Mouse (Mus musculus) heart, postnatal 0 days (tissue): ENCODE measurements around the gene Map3k20. TPM values are rescaled to one million over a fixed set of nuclear protein-coding genes. Genes with fewer than 3 reads are reported as not detected.

Experiments used
- ATAC-seq: fragments of 200-750 bp; cut with Nextera tagmentation; 2 replicates; pipeline ENCODE4 v1.8.0; 2017; ENCODE audit warnings: low read depth, moderate number of reproducible peaks, moderate library complexity; ENCODE audit not compliant: insufficient read depth
- DNase-seq: peaks from one replicate; pipeline ENCODE4 v3.0.0-alpha.2; 2016; ENCODE audit warnings: low spot score
- H3K27ac ChIP-seq: fragments of 300-500 bp; sonication (generic); 2 replicates; pipeline ENCODE4 v1.5.1; 2014; ENCODE audit warnings: low read depth, mild to moderate bottlenecking
- H3K27me3 ChIP-seq: fragments of 300-500 bp; sonication (generic); 2 replicates; pipeline ENCODE4 v1.6.1; 2014; ENCODE audit warnings: low read length, mixed read lengths; ENCODE audit not compliant: control insufficient read depth, insufficient read depth
- H3K36me3 ChIP-seq: fragments of 300-500 bp; sonication (generic); replicated peaks from 2 replicates; pipeline ENCODE4 v1.6.1; 2014; ENCODE audit warnings: low read length, mixed read lengths; ENCODE audit not compliant: control insufficient read depth, insufficient read depth
- H3K4me1 ChIP-seq: fragments of 300-500 bp; sonication (generic); 2 replicates; pipeline ENCODE4 v1.6.1; 2014; ENCODE audit warnings: antibody characterized with exemption; ENCODE audit not compliant: control insufficient read depth, insufficient read depth
- H3K4me2 ChIP-seq: fragments of 300-500 bp; sonication (generic); 2 replicates; pipeline ENCODE4 v1.6.1; 2014; ENCODE audit warnings: low read depth, mild to moderate bottlenecking, low read length, moderate library complexity
- H3K4me3 ChIP-seq: fragments of 300-500 bp; sonication (generic); 2 replicates; pipeline ENCODE4 v1.5.1; 2014; ENCODE audit warnings: low read depth, low read length
- H3K9ac ChIP-seq: fragments of 300-500 bp; sonication (generic); replicated peaks from 2 replicates; pipeline ENCODE4 v1.6.1; 2014; ENCODE audit warnings: low read depth, low read length, mixed read lengths
- H3K9me3 ChIP-seq: fragments of 300-500 bp; sonication (generic); replicated peaks from 2 replicates; pipeline ENCODE4 v1.6.1; 2016; ENCODE audit warnings: low read length; ENCODE audit not compliant: control insufficient read depth
- CTCF ChIP-seq: IDR thresholded peaks from 2 replicates; pipeline ENCODE4 v1.5.1; 2016; ENCODE audit warnings: antibody characterized with exemption, control low read depth, low read depth
- EP300 ChIP-seq: IDR thresholded peaks from 2 replicates; pipeline ENCODE4 v1.6.1; 2016; ENCODE audit warnings: antibody characterized with exemption, low read depth
- WGBS: fragments of 180-500 bp; shearing (Covaris S2); extraction: QIAGEN DNeasy Blood & Tissue Kit; methylation state at CpG from one replicate; pipeline ENCODE4 v1.1.7; 2014; 5-methylcytosine and 5-hydroxymethylcytosine counted together
- polyA plus RNA-seq: library from polyadenylated mRNA; unstranded; fragments of >200 nt; fragmentation: Nextera tagmentation; extraction: Ambion mirVana; gene quantifications from 2 replicates; pipeline ENCODE4 v1.2.1, GENCODE M21; 2015
- total RNA-seq: library from RNA; depleted of rRNA; stranded (reverse); fragments of >200 nt; gene quantifications from 2 replicates; pipeline ENCODE4 v1.2.3, GENCODE M21; 2014; ENCODE audit warnings: low replicate concordance

The Map3k20 gene
- total and polyA plus RNA-seq, 2 experiments from 2014 or later: 26.1 to 95.0 TPM

GRCm38 (mm10) chr2:72427288-72427687 is 141.9 kb downstream of the Map3k20 start:
- ATAC-seq (no peak), DNase-seq (no peak)
- Histone ChIP-seq H3K4me3 (no peak overlapping the region), H3K9me3 (no peaks in the 10 kb centered on the region), H3K27me3 (no peaks in the 10 kb centered on the region), H3K4me2 (no peak overlapping the region), H3K4me1 (no peaks in the 10 kb centered on the region), H3K9ac (no peak overlapping the region), H3K27ac (no peak overlapping the region), H3K36me3 (peaks cover 4% of the 10 kb centered on the region; the same call in 1 of the 2 replicates)
- 89% methylated on average over 11 of the region's 11 CpGs for WGBS
- TF ChIP-seq EP300 (no peak), CTCF (no peak)

- TF ChIP-seq EP300 (no peak), CTCF (no peak)
- no peaks in the 10 kb centered on the region for H3K27me3 ChIP-seq
- no peak overlapping the region for H3K9ac ChIP-seq
- H3K9me3 ChIP-seq: no peaks in the 10 kb centered on the region
- ATAC-seq (no peak), DNase-seq (no peak)
- H3K4me1 ChIP-seq: no peaks in the 10 kb centered on the region
- no peak overlapping the region for H3K4me2 ChIP-seq
- no peak overlapping the region for H3K27ac ChIP-seq
- no peak overlapping the region for H3K4me3 ChIP-seq
- 78% methylated on average over 8 of the region's 8 CpGs for WGBS
- H3K36me3 ChIP-seq: peaks cover 34% of the 10 kb centered on the region
Measured at GRCm38 (mm10) chr2:72438941-72439533, 153.6 kb downstream of the Map3k20 start.

- H3K9ac ChIP-seq: no peak overlapping the region
- DNase-seq: no peak
- no peak overlapping the region for H3K4me3 ChIP-seq
- H3K4me1 ChIP-seq: no peaks in the 10 kb centered on the region
- TF ChIP-seq CTCF (no peak), EP300 (no peak)
- 95% methylated on average over 9 of the region's 9 CpGs for WGBS
- no peak overlapping the region for H3K27ac ChIP-seq
- no peaks in the 10 kb centered on the region for H3K27me3 ChIP-seq
- H3K4me2 ChIP-seq: no peak overlapping the region
- H3K36me3 ChIP-seq: peaks cover 28% of the 10 kb centered on the region
- no peak for ATAC-seq
- H3K9me3 ChIP-seq: no peaks in the 10 kb centered on the region
Measured at GRCm38 (mm10) chr2:72441010-72441409, 155.6 kb downstream of the Map3k20 start.

- peaks cover 28% of the 10 kb centered on the region for H3K36me3 ChIP-seq
- no peaks in the 10 kb centered on the region for H3K27me3 ChIP-seq
- H3K9me3 ChIP-seq: no peaks in the 10 kb centered on the region
- WGBS: 86% methylated on average over 6 of the region's 6 CpGs
- no peak for ATAC-seq
- H3K27ac ChIP-seq: no peak overlapping the region
- no peak overlapping the region for H3K4me3 ChIP-seq
- TF ChIP-seq EP300 (no peak), CTCF (no peak)
- no peak overlapping the region for H3K9ac ChIP-seq
- no peak overlapping the region for H3K4me2 ChIP-seq
- no peak for DNase-seq
- no peaks in the 10 kb centered on the region for H3K4me1 ChIP-seq
Measured at GRCm38 (mm10) chr2:72442825-72443224, 157.4 kb downstream of the Map3k20 start.

- H3K4me3 ChIP-seq: no peak overlapping the region
- WGBS: 76% methylated on average over 3 of the region's 3 CpGs
- DNase-seq (no peak), ATAC-seq (no peak)
- H3K27ac ChIP-seq: no peak overlapping the region
- H3K36me3 ChIP-seq: peaks cover 25% of the 10 kb centered on the region
- no peak for TF ChIP-seq CTCF
- no peak for TF ChIP-seq EP300
- no peak overlapping the region for H3K9ac ChIP-seq
- no peaks in the 10 kb centered on the region for H3K9me3 ChIP-seq
- H3K4me1 ChIP-seq: no peaks in the 10 kb centered on the region
- H3K4me2 ChIP-seq: no peak overlapping the region
- no peaks in the 10 kb centered on the region for H3K27me3 ChIP-seq
Measured at GRCm38 (mm10) chr2:72443960-72444359, 158.5 kb downstream of the Map3k20 start.

GRCm38 (mm10) chr2:72446106-72446505 is 160.7 kb downstream of the Map3k20 start:
- WGBS: 90% methylated on average over 3 of the region's 3 CpGs
- Histone ChIP-seq H3K36me3 (peaks cover 14% of the 10 kb centered on the region; the same call in 1 of the 2 replicates), H3K9ac (no peak overlapping the region), H3K4me2 (no peak overlapping the region), H3K27ac (no peak overlapping the region), H3K27me3 (no peaks in the 10 kb centered on the region), H3K4me3 (no peak overlapping the region), H3K4me1 (no peaks in the 10 kb centered on the region), H3K9me3 (no peaks in the 10 kb centered on the region)
- TF ChIP-seq CTCF (no peak), EP300 (no peak)
- no peak for DNase-seq
- no peak for ATAC-seq
